Mouse (Mus musculus) embryonic facial prominence, embryonic 11.5 days (tissue): ENCODE results near the gene S100a16. TPM values are rescaled to one million over a fixed set of nuclear protein-coding genes. Genes with fewer than 3 reads are reported as not detected.
A peak's percentile ranks its signal among the peaks of the same experiment; 100 is the strongest.

Experiments
- ATAC-seq: fragments of 200-750 bp; cut with Nextera tagmentation; replicated peaks from 2 replicates; pipeline ENCODE4 v1.8.0; 2017; ENCODE audit warnings: low read depth; ENCODE audit not compliant: insufficient number of reproducible peaks, low FRiP score, low TSS enrichment
- DNase-seq: peaks from one replicate; pipeline ENCODE4 v3.0.0-alpha.2; 2015; ENCODE audit warnings: low spot score
- H3K27ac ChIP-seq: fragments of 300-500 bp; sonication (generic); replicated peaks from 2 replicates; pipeline ENCODE4 v1.5.1; 2014; ENCODE audit warnings: mild to moderate bottlenecking, low read depth, low read length, control low read depth
- H3K27me3 ChIP-seq: fragments of 300-500 bp; sonication (generic); 2 replicates; pipeline ENCODE4 v1.6.1; 2014; ENCODE audit warnings: mild to moderate bottlenecking, low read length, moderate library complexity, mixed read lengths; ENCODE audit not compliant: control insufficient read depth, insufficient read depth
- H3K36me3 ChIP-seq: fragments of 300-500 bp; sonication (generic); replicated peaks from 2 replicates; pipeline ENCODE4 v1.6.1; 2014; ENCODE audit warnings: low read depth, mild to moderate bottlenecking, low read length, moderate library complexity, mixed read lengths; ENCODE audit not compliant: control insufficient read depth, insufficient read depth
- H3K4me1 ChIP-seq: fragments of 300-500 bp; sonication (generic); 2 replicates; pipeline ENCODE4 v1.6.1; 2014; ENCODE audit warnings: low read length, mixed read lengths; ENCODE audit not compliant: control insufficient read depth, insufficient read depth
- H3K4me2 ChIP-seq: fragments of 300-500 bp; sonication (generic); 2 replicates; pipeline ENCODE4 v1.6.1; 2014; ENCODE audit warnings: low read depth, mild to moderate bottlenecking, control low read depth, low read length, moderate library complexity
- H3K4me3 ChIP-seq: fragments of 300-500 bp; sonication (generic); 2 replicates; pipeline ENCODE4 v1.5.1; 2014; ENCODE audit warnings: low read depth, low read length, control low read depth
- H3K9ac ChIP-seq: fragments of 300-500 bp; sonication (generic); replicated peaks from 2 replicates; pipeline ENCODE4 v1.6.1; 2014; ENCODE audit warnings: mild to moderate bottlenecking, control low read depth, low read length
- H3K9me3 ChIP-seq: fragments of 300-500 bp; sonication (generic); replicated peaks from 2 replicates; pipeline ENCODE4 v1.6.1; 2016; ENCODE audit warnings: mild to moderate bottlenecking, low read length, inconsistent platforms, mixed read lengths; ENCODE audit not compliant: control insufficient read depth
- WGBS: fragments of 180-500 bp; shearing (Covaris S2); extraction: QIAGEN DNeasy Blood & Tissue Kit; methylation state at CpG from one replicate; pipeline ENCODE4 v1.1.7; 2014; 5-methylcytosine and 5-hydroxymethylcytosine counted together
- polyA plus RNA-seq: library from polyadenylated mRNA; unstranded; fragments of >200 nt; fragmentation: Nextera tagmentation; extraction: Ambion mirVana; gene quantifications from 2 replicates; pipeline ENCODE4 v1.2.1, GENCODE M21; 2014

S100a16 gene
- polyA plus RNA-seq, 1 experiment from 2014 or later = 48.2 TPM

GRCm38 (mm10) chr3:90550421-90550790, 13.4 kb downstream of the S100a16 start:
- Histone ChIP-seq H3K4me3 (no peak overlapping the region), H3K9me3 (no peaks in the 10 kb centered on the region), H3K4me1 (no peaks in the 10 kb centered on the region), H3K4me2 (no peak overlapping the region), H3K9ac (no peak overlapping the region), H3K36me3 (no peaks in the 10 kb centered on the region), H3K27ac (no peak overlapping the region), H3K27me3 (no peaks in the 10 kb centered on the region)
- no peak for DNase-seq
- 0 out of 2 replicates have a peak, but pooled peaks have one; percentile 18 for ATAC-seq
- WGBS = 88% methylated on average over 2 of the region's 2 CpGs

GRCm38 (mm10) chr3:90552231-90552630, 15.2 kb downstream of the S100a16 start:
- Histone ChIP-seq H3K27me3 (no peaks in the 10 kb centered on the region), H3K4me3 (no peak overlapping the region), H3K27ac (no peak overlapping the region), H3K4me1 (no peaks in the 10 kb centered on the region), H3K36me3 (no peaks in the 10 kb centered on the region), H3K9ac (no peak overlapping the region), H3K9me3 (no peaks in the 10 kb centered on the region), H3K4me2 (no peak overlapping the region)
- ATAC-seq = no peak
- 72% methylated on average over 2 of the region's 2 CpGs for WGBS
- DNase-seq = no peak

- Histone ChIP-seq H3K36me3 (no peaks in the 10 kb centered on the region), H3K4me3 (no peak overlapping the region), H3K4me1 (no peaks in the 10 kb centered on the region), H3K4me2 (no peak overlapping the region), H3K27me3 (no peaks in the 10 kb centered on the region), H3K9ac (no peak overlapping the region), H3K27ac (no peak overlapping the region), H3K9me3 (no peaks in the 10 kb centered on the region)
- DNase-seq (no peak), ATAC-seq (no peak)
- 64% methylated on average over 5 of the region's 5 CpGs for WGBS
Measured at GRCm38 (mm10) chr3:90555954-90556353, 18.9 kb downstream of the S100a16 start.

GRCm38 (mm10) chr3:90560008-90560628, 23.1 kb downstream of the S100a16 start, which contains the start of gene S100a3:
TSS of gene S100a3 (plus strand) at chr3:90560578.
- WGBS = 79% methylated on average over 6 of the region's 6 CpGs
- ATAC-seq = no peak

GRCm38 (mm10) chr3:90574691-90575090, 37.6 kb downstream of the S100a16 start:
- Histone ChIP-seq H3K4me3 (no peak overlapping the region), H3K4me1 (no peaks in the 10 kb centered on the region), H3K27ac (no peak overlapping the region), H3K36me3 (no peaks in the 10 kb centered on the region), H3K9me3 (no peaks in the 10 kb centered on the region), H3K9ac (no peak overlapping the region), H3K27me3 (no peaks in the 10 kb centered on the region), H3K4me2 (no peak overlapping the region)
- WGBS = 86% methylated on average over 5 of the region's 5 CpGs
- no peak for ATAC-seq
- DNase-seq = no peak

More at GRCm38 (mm10) chr3:90560008-90560628, 23.1 kb downstream of the S100a16 start, which contains the start of gene S100a3:
- no peaks in the 10 kb centered on the region for H3K4me1 ChIP-seq
- no peak within 1 kb of the TSS for H3K4me2 ChIP-seq
- no peaks in the 10 kb centered on the region for H3K36me3 ChIP-seq
- no peak within 1 kb of the TSS for H3K4me3 ChIP-seq
- no peak for DNase-seq
- H3K9me3 ChIP-seq = no peaks in the 10 kb centered on the region
- no peak within 1 kb of the TSS for H3K9ac ChIP-seq
- no peak within 1 kb of the TSS for H3K27ac ChIP-seq
- no peaks in the 10 kb centered on the region for H3K27me3 ChIP-seq

- ATAC-seq = no peak
- Histone ChIP-seq H3K4me3 (no peak overlapping the region), H3K4me2 (no peak overlapping the region), H3K9ac (no peak overlapping the region), H3K27me3 (no peaks in the 10 kb centered on the region), H3K4me1 (no peaks in the 10 kb centered on the region), H3K9me3 (no peaks in the 10 kb centered on the region), H3K27ac (no peak overlapping the region), H3K36me3 (no peaks in the 10 kb centered on the region)
- WGBS = 90% methylated on average over 3 of the region's 3 CpGs
- no peak for DNase-seq
Measured at GRCm38 (mm10) chr3:90575320-90575719, 38.3 kb downstream of the S100a16 start.

GRCm38 (mm10) chr3:90576351-90577001, 39.4 kb downstream of the S100a16 start:
- ATAC-seq = no peak
- 73% methylated on average over 10 of the region's 10 CpGs for WGBS

GRCm38 (mm10) chr3:90579433-90579832, 42.4 kb downstream of the S100a16 start:
- H3K36me3 ChIP-seq = no peaks in the 10 kb centered on the region
- no peaks in the 10 kb centered on the region for H3K27me3 ChIP-seq
- H3K9me3 ChIP-seq = no peaks in the 10 kb centered on the region
- no peak for ATAC-seq
- no peak overlapping the region for H3K4me3 ChIP-seq
- H3K4me1 ChIP-seq = no peaks in the 10 kb centered on the region
- no peak for DNase-seq
- 61% methylated on average over 7 of the region's 7 CpGs for WGBS
- H3K27ac ChIP-seq = no peak overlapping the region
- H3K4me2 ChIP-seq = no peak overlapping the region
- no peak overlapping the region for H3K9ac ChIP-seq

More at GRCm38 (mm10) chr3:90576351-90577001, 39.4 kb downstream of the S100a16 start:
- Histone ChIP-seq H3K27ac (no peak overlapping the region), H3K27me3 (no peaks in the 10 kb centered on the region), H3K9me3 (no peaks in the 10 kb centered on the region), H3K4me1 (no peaks in the 10 kb centered on the region), H3K4me3 (no peak overlapping the region), H3K9ac (no peak overlapping the region), H3K36me3 (no peaks in the 10 kb centered on the region), H3K4me2 (no peak overlapping the region)
- no peak for DNase-seq
